Mouse (Mus musculus) ovary, postnatal 10 days (tissue): ENCODE measurements around the gene Marveld2.
A peak's percentile ranks its signal among the peaks of the same experiment; 100 is the strongest.

ENCODE experiments used
- DNase-seq: peaks from one replicate; pipeline ENCODE4 v3.0.0; 2022; ENCODE audit warnings: low spot score

The Marveld2 gene

DNA sequence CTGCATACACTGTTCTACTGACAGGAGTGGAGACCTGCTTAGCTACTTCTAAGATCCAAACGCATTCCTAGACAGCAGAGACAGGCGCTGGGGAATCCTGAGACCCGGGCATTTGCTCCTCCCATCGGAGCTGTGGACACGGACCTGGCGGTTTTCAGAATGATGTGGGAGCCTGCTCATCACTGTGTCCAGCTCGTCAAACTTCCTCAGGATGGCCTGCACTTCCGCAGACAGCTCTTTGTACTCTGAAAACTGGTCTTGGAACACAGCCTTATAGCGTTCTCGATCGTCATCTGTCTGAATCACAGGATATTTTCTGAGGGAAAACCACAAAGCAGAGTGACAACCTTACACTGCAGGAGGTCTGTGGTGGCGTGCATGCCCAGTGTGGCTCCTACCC lies 16.5 kb downstream of the Marveld2 start:
- no peak for DNase-seq

- no peak for DNase-seq
These were observed 19.5 kb downstream of the Marveld2 start for GRCm38 (mm10) chr13:100597284-100597683.

GRCm38 (mm10) chr13:100595552-100595885 lies 21.3 kb downstream of the Marveld2 start:
- DNase-seq, result no peak

DNA sequence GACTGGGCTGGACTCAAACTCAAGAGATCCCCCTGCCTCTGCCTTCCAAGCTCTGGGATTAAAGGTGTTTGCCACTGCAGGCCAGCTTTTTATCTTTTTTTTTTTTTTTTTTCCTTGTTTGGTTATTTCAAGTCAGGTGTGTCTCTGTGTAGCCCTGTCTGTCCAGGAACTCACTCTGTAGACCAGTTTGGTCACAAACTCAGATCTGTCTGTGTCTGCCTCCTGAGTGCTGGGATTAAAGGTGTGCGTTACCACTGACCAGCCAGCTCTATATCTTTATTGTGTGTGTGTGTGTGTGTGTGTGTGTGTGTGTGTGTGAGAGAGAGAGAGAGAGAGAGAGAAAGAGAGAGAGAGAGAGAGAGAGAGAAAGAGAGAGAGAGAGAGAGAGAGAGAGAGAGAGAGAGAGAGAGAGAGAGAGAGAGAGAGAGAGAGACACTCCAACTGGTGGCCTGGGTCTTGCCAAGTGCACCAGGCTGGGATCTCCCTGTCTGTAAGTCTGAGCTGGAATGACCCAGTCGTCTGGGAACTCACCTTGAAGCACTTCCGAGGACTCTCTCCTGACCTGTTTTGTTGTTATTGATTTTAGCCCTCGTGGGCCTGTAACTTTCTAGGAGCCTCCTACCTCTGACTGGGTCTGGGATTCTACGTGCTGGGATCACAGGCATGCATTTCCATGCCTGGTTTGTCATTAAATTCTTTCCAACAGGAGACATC lies 21.8 kb downstream of the Marveld2 start:
- no peak for DNase-seq

- no peak for DNase-seq
These were observed 22.6 kb downstream of the Marveld2 start for GRCm38 (mm10) chr13:100594041-100594792.

DNA sequence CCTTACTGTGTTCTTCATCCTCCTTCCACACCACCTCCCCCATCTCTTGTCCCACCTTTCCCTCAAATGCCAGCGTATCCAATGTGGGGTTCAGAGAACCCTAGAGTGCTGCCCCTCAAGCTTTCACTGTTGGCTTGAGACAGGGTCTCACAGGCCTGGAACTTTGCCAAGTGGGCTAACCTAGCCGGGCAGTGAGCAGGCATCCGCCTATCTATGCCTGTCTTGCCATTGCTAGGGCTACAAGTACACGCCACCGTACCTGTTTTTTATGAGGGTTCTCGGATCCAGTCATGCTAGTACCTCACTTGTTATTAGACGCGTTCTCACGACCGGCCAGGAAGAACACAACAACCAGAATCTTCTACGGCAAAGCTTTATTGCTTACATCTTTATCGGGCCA lies 28.1 kb downstream of the Marveld2 start:
- DNase-seq, result no peak

DNA sequence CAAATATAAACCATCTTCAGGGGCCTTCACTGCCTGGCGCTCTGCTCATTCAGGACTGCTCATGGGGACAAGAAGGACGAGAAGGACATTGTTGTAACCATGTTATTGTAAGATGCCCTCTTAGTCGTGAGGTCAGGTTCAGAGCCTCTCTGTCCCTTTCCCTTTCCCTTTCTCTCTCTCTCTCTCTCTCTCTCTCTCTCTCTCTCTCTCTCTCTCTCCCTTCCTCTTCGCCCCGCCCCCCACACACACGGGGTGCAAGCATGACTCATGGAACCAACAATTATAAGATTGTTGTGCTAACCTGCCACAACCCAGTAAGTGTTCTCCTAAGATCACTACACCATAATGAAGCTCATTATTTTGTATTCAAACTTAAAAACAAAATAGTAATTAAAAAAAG lies 34.6 kb downstream of the Marveld2 start:
- DNase-seq, result no peak

GRCm38 (mm10) chr13:100581701-100582100 lies 35.1 kb downstream of the Marveld2 start:
- DNase-seq, result no peak

- DNase-seq, result no peak
These were observed 36.8 kb downstream of the Marveld2 start for GRCm38 (mm10) chr13:100579951-100580350.

- DNase-seq, result no peak
These were observed 37.6 kb downstream of the Marveld2 start for GRCm38 (mm10) chr13:100579220-100579619.

GRCm38 (mm10) chr13:100575950-100576349 lies 40.8 kb downstream of the Marveld2 start:
- DNase-seq, result no peak

DNA sequence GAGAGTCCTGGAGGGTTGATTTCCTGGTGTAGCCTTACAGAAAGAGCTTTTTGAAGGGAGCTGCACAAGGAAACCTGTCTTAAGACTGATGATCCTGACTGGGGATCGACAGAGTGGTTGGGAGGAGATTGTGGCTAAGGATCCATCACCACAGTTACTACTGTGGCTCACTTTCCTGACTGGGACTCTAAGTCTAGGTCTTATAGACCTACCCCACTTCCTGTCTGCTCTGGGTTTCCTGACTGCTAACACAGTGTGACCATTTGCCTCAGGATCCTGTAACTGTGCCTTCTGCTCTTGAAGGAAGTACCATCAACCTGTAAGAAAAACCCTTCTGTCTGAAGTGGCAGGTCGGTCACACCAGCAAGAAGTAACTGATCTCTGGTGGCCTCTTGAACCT lies 46.1 kb downstream of the Marveld2 start:
- no peak for DNase-seq

DNA sequence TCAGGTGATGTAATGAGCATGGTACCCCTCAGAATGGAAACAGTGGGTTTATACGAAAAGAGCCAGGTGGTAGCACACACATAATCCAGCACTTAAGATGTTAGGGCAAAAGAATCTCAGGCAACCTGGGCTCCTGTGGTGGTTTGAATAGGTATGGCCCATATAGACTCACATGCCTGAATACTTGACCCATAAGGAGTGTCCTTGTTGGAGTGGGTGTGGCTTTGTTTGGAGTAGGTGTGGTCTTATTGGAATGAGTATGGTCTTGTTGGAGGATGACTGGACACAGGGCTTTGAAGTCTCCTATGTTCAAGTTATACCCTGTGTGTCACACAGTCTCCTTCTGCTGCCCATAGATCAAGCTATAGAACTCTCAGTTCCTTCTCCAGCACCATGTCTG lies 48.4 kb downstream of the Marveld2 start:
- no peak for DNase-seq

DNA sequence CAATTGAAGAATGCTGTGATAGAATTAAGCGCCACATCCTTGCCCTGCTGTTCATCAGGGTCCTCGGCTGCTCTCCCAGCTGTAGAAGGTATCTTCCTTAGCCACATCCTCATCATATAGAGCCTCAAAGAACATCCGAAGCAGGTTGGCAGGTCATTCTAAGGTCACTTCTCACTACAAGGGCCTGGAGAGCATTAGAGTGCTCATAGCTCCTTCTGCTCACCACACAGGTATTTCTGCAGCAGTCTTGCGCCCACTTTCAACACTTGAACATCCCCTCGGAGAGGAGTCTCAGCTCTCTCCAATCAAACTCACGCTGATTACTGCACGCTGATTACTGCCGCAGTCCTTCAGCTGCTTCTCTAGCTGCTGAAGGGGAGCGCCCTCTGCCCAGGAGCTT lies 57.3 kb downstream of the Marveld2 start:
- no peak for DNase-seq

GRCm38 (mm10) chr13:100557011-100557410 lies 59.8 kb downstream of the Marveld2 start:
- DNase-seq, result no peak

- DNase-seq, result no peak
These were observed 63.7 kb downstream of the Marveld2 start for GRCm38 (mm10) chr13:100553042-100553437.

DNA sequence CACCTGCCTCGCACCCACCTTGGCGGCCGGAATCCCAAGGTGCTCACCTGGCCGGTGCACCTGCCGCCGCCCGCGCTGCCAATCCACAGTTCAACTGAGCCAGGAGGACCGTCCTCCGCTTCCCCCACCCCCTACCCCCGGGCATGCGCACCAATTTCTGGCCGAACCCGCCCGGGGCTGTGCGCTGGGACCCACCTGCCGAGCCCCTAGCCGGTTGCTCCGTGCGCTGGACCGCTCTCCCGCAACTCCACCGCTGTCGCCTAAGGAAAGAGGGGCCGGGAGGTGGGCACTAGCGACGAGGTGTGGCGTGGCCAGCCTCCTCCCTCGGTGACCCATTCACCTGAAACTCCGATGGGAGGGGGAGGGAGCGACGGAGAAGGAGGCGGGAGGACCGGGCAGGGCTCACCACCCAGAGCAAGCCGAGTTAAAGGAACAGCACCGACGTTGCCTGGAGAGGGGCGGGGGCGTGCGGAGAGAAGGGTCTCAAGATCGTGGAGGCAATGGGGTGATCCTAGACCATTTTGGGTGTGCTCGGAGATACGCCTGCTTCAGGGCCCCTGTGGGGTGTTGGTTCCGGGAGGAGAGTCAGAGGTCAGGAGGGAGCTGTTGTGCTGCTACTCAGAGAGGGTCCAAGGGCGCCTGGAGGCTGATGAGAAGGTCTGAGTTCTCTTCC lies 64.3 kb downstream of the Marveld2 start, which contains the start of gene Ocln:
Gene Ocln, minus strand, starts transcription at position 350 of the 673 bp plus-strand sequence.
- DNase-seq, result peak; percentile 30

DNA sequence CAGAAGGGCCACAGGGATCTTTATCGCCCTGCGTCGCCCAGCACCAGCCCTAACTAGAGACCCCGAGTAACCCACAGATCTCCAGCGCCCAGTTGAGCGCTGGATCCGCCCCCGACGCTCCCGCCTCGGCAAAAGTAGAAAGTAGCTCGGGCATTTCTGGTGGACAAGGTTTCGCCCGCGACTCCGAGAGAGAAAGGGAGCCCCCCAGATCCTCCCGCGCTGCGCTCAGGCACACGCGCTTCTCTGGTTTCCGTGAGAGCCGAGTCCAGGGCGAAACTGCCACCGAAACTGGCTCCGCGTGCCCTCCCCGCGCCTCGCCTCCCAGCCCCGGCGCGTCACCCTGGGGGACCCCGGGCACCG lies 64.8 kb downstream of the Marveld2 start:
- no peak for DNase-seq

- peak; percentile 18 for DNase-seq
These were observed 65.3 kb downstream of the Marveld2 start for GRCm38 (mm10) chr13:100551371-100552008.

- no peak for DNase-seq
These were observed 69.5 kb downstream of the Marveld2 start for GRCm38 (mm10) chr13:100547269-100547668.
